Mouse (Mus musculus): ENCODE results near the gene Itih2.
A peak's percentile ranks its signal among the peaks of the same experiment; 100 is the strongest.

Itih2 gene

DNA sequence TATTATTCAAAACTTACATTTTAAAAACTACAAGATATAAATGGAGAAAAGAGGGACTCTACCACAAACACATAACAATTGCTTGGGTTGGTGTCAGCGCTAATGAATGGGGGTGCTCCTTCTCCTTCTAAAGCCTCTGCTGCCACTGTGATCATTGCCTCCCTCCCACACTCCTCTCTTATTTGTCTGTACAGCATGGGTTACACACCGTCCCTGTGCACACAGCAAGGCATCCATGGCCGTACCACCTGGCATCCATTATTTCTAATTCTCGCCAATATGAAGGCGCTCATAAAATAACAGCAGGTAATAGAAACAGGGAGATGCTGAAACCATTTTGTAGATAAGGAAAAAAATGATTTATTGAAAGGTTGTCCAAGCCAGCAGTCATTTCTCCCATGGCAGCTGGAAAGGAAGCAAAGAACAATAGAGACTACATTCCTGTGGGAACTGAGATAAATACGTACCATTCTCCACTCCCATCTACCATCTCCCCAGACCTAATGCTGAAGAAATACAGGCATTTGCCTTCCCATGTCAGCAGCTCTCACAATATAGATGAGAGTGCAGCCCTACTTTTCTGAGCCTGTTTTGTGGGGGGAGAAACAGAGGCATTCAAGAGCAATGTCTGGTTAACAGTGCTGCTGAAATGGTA is 22.5 kb downstream of the Itih2 start:
- no peak for DNase-seq

DNA sequence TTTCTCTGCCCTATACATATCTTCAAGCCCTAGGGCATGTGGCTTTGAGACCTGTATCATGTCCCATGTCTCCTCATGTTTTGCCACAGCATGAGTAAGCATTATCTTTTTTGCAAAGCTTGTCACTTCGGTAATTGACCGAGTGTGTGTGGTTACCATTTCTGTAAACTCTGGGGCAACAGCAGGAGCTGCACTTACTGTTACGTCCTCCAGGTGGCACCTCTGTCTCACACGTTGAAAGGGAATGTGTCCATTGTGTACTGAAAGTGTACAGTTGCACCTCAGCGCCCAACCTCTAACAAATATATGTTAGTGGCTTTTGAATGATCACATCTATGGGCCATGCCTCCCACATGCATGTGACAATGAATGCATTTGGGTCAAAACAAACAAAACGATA is 30.0 kb downstream of the Itih2 start:
- peak; percentile 61 for DNase-seq

DNA sequence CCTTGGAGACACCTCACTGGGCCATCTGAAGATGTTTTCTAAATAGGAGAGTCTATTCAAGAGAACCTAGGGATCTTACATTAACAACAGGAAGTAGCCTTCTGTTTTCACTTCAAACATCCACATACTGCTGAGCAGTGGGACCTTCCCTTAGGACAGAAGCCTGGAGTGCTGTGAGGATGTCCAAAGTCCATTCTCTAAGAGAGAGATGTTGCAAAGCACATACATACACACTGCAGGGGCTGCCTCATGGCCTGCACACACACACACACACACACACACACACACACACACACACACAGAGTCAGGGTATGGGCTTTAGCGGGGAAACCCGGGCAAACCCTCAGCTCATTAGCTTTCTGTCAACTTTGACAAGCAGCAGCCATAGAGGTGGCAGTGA is 30.7 kb downstream of the Itih2 start:
- no peak for DNase-seq

DNA sequence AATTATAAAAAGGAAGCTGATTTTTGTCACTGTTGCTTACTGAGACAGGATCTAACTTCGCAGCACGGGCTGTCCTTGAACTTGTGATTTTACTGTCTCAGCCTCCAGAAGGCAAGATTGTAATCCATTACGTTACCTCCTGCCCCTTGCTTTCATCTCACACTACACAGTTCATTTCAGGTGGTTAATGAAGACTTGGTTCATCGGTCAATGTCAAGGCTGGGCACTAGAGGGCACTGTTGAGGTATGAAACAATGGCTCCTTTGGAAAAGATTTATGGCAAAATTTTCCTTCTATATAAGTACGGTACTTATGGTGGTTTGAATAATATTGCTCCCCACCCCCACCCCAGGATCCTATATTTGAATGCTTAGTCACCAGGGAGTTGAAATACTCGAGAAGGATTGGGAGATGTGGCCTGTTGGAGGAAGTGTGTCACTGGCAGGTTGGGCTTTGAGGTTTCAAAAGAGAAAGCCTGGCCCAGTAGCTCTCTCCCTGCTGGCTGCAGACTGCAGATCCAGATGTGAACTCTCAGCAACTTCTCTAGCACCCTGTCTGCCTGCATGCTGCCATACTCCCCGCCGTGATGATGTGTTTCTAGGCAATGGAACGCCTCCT is 32.5 kb downstream of the Itih2 start:
- peak; percentile 49 for DNase-seq

DNA sequence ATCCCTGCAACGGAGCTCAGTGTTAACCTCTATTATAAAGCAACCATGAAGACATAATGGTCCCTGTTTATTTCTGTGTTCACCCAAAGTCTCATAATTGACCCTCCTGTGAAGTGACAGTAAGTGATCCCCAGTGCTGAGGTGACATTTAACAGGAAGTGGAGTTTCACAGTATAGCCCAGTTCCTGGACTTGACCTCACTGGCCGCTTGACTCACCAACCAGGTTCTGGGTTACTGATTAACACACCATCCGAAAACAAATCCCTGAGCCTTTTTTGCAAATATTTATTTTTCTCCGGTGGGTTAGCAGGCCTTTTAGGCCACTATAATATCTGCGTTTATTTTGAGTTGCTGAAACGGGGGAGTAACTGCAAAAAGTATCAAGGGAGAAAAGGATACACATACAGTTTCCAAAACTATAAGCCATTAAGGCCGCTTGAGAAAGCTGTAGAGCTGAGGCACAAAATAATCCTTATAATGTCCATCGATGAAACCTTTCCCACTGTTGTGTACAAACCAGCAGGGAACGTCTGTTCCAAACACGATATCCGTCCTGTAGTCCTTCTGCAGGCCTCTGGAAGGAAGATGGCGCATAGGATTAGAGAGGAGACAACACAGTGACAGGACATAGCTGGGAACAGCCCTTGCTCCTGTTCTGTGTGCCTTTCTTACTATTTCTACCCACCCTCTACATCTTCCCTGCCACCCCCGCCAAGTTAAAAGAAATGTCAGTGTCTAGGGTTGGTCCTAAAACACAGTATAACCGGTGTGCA is 36.7 kb downstream of the Itih2 start:
- DNase-seq, result no peak

DNA sequence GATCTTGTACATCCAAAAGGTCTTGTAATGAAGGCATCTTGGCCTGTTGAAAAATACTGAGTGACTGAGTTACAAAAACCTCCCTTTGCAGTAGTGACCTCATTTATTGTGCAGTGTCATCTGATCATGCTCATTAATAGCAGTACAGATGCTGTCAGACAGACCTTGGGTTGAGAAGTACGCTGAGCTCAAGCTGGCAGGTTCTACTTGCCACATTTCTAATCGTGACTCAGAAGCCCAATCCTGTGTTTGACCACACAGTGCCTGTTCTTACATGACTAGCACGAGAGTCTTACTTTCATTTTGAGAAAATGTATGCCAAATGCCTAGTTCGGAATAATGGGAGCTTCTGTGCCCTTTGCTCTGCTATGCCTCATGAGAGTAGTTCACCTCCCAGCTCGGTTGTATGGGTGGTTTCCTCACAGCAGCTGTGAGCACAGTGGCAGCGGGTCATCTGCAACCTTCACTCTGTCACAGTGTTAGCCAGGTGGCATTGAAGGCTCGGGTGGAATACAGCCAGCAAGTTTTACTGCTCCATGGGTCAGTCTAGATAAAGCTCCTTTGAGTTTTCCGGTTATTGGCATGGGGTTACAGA is 43.8 kb downstream of the Itih2 start:
- no peak for DNase-seq

DNA sequence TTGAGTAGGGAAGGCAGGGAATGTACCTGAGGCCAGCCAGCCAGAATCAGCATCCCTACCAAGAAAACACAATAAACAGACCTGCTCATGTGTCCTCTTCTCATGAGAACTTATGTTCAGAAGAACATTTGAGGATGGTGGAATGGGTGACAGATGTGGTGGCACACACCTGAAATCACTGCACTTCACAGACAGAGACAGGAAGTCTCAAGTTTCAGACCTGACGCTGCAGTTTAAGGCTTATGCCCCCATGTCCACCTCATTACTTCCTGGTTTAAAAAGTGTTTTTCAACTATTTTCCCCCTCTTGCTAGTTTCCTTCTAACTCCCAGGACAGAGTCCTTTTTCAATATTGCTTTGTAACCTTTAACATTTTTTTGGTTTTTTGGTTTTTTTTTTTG is 48.5 kb downstream of the Itih2 start:
- no peak for DNase-seq

DNA sequence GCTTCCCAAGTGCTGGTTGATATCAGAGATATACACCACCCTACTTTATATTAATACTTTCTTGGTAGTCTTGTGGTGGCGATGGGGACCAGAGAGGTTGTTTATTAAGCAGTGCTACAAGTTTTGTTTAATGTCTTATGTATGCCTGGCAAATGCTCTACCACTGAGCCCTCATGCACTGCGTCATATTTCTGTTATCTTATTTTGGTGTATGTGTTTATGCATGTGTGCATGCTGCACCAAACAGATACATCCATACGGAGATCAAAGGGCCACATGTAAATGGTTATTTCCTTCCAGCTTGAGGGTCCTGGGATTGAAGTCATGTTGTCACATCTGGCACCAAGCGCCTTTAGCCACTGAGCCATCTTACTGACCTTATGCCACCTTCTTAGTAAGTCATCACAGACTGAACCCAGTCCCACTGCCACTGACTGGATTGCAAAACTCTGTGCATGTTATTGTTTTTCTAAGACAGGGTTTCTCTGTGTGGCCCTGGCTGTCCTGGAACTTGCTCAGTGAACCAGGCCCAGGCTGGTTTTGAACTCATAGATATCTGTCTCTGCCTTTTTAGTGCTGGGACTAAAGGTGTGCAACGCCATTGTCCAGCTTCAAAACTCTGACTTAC is 49.6 kb downstream of the Itih2 start:
- no peak for DNase-seq

DNA sequence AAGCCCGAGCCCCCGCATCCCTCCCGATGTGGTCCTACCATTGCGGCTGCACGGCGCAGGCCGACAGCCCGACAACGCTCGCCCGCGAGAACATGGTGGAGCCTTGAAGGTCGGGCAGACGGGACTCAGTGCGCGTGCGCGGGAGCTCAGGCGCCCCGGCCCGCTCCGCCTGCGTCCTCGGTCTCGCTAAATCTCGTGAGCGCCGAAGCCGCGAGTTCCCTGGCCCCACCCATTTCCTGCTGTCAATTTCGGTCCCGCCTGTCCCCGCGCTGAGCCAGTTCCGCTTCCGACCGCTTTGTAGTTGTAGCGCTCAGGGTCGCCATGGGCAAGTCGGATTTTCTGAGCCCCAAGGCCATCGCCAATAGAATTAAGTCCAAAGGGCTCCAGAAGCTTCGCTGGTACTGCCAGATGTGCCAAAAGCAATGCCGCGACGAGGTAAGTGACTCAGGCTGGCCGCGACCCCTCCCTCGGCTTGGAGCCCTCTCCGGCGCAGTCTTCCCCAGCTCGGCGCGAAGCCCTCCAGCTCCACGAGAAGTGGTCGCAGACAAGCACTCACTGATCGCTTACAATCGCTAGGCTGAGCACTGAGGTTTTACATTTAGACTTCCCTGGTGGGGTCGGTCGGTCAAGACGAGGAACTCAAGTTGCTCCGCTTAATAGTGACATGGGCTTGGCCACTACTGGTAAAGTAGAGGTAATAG is 50.7 kb downstream of the Itih2 start, which contains the start of the genes Atp5c1 and Kin:
Gene Atp5c1 (minus strand): TSS at position 201 of the 701 bp plus-strand sequence.
Gene Kin (plus strand): TSS at position 284 of the 701 bp plus-strand sequence.
- DNase-seq, result peak; percentile 98

DNA sequence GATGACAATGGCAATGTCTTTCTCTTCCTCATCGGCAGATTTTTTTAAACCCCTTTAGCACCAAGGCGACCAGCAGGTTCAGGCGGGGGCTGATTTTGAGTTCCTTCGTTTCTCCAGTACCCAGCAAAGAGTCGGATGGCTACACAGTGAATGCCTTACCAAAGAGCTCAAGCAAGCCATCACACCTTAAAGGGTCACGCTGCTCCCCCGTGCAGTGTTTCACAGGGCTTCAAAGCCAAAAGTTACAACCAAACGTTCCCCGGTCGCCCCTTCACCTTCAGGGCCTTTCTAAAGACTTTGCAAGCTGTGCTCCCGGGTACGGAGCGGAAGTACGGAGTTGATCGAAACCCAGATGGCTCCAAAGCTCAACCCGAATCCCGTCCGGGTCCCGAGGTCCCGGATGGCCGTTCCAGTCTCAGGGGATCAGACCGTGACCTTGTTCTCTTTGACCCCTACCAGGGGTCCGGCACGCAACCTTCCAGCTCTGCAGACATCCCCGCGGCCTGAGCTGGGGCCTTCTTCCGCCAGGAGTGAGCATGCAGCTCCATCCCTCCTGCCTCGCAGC is 51.4 kb downstream of the Itih2 start:
- DNase-seq, result no peak

DNA sequence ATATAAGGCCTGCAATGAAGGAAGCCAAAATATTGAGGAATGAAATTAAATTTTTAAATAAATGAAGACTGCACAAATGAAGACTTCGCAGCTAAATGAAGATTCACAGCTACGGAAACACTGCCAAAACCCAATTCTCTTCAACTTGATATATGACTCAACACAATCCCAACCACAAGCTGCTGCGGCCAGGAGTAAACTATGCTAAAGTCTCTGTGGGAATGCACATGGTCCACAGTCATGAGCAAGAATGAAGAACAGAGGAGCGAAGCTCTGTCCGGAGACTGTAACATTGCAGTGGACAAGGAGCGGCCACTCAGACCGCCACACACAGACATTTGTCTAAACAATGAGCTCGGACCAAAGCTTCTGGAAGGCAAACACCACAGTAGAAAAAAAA is 54.5 kb downstream of the Itih2 start:
- DNase-seq, result no peak

DNA sequence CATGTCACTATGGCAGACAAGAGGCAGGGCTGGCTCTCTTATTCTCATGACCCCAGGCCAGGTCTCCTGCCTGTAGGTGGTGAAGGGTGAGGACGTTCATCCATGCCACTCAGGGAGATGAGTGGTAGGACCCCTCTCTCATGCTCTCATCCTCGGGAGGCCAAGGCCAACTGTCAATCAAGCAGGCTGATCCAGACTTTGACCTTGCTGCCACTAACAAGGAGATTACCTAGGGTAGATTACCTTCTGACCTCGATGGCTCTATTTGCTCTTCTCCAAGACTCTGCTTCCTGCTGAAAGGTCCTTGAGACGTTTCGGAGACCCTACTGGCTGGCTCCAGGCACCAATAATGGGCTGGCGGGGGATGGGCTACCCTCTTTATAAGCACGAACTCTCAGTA is 56.7 kb downstream of the Itih2 start:
- DNase-seq, result no peak

DNA sequence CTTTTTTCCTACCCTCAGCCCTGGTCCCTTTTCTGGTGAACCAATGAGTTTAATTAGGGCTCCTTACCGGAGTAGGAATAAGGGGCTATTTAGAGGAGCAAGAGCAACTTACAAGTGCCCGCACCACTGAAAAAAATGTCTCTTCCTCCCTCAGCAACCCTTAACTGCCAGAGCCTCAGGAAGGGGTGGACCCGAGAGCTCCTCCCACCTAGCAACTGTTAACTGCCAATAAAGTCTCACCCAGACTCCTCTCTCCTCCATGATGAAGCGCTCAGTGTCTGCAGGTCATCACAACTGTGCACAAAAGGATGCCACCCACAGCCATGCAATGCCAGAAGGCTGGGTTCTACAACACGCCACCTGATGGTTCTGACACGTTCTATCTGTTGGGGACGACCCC is 59.4 kb downstream of the Itih2 start:
- no peak for DNase-seq

DNA sequence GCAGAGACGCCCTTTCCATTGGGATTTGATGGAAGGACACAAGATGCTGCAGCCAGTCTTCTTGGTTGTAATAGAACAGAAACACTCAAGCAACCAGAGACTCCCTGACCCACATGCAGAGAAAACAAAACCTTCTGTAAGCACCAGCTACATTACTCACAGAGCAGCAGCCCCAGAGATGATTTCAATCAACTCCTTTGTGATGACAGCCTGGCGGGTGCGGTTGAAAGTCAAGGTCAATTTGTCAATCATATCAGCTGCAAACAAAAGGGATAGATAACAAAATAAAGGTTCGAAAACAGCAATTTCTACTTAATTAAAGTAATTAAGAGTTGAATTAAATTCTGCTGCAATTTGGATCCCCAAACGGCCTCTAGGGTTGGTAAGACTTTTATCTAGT is 72.4 kb downstream of the Itih2 start:
- no peak for DNase-seq

DNA sequence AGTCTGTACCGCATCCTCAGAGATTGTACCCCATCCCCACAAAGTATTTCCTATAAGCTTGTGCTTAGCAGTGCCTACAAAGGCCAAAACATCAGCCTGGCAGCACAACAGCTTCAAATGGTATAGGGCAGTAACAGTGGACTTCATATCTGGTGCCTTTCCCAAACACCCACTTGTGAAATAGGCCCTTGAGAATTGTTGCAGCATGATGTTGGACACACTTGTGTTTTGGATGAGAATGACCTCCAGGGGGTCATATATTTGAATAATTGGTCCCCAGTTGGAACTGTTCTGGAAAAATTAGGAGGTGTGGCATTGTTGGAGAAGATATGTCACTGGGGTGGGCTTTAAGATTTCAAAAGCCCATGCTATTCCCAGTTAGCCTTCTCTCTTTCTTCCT is 79.2 kb downstream of the Itih2 start:
- DNase-seq, result no peak

DNA sequence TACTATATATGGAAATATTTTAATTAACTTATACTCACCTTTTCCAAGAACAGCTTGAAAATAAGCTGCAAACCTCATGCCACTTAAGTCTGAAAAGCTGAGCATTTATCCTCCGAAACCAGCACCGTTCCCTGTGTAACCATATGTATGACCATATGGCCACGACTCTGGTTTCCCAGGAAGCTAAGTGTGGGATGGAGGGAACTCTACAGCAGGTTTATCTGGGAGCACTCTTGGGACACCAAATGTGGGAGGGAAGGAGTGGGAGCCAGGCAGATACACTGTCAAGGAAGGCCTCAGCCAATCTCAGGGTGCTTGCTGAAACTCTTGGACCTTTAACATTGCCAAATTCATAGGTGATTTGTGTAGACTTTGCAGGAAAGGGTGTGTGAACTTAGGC is 80.3 kb downstream of the Itih2 start:
- DNase-seq, result no peak

DNA sequence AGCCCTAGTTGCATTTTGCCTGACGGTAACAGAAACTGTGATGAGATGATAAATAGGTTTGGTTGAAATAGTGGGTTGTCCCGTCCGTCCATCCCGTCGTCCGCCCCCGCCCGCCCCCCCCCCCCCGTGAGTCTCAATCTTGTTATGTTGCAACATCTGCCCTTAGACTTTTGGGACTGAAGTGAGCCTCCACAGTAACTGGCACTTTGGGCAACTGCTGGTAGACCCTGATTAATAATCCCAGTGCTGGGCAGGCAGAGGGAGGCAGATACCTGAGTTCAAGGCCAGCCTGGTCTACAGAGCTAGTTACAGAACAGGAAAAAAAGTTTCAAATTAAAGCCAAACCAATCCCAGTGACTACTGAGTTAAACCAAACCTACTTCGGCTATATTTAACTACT is 81.7 kb downstream of the Itih2 start:
- DNase-seq, result no peak

DNA sequence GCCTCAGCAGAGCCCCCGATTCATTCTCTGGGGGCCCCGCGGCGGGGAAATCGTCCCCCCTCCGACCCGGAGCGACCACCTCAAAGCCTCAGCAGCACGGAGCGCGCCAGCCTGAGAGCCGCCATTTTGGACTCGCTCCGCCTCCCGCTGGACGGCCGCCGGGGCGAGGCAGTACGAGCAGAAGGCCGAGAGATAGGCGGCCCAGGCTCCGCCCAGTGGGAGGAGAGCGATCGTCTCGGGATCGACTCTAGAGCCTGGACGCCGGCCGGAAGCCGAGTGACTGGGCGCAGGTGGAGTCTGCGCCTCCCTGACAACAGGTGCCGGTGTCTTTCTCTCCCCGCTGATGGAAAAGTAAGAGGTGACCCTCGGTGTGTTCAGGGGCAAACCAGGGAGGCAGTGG is 82.7 kb downstream of the Itih2 start, which contains the start of gene Taf3:
Gene Taf3 (minus strand): TSS at position 136 of the 400 bp plus-strand sequence.
- DNase-seq, result peak; percentile 95

DNA sequence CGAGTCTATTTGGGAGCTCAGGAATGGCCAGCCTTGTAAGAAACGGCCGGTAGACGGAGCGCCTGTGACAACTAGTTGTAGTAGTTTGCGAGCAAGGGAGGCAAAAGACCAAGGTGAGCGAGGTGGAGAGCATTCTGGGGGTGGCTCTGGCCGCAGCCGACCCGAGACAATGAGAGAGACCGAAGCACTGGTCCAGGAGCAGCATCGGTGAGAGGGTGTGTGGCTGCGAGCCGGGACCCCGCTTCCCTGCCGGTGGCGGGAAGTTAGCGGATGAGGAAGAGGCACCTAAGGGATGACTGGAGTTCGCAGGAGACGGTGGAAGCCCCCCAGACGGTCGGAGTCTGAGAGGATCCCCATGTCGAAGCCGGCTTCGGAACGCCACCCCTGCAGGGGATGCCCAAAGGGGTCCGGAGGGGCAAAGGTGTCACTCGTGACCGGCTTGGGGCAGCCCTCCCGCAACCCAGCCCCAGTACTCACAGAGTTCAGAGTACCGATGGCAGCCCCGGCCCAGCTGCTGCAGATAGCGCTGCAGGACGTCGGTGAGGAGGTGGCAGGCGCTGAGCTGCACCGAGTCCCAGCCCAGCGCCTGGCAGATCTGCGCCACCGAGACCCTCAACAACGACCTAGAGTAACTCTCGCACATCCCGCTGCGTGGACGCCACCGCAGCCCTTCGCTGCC is 83.3 kb downstream of the Itih2 start:
- DNase-seq, result peak; percentile 27

Data from kidney, postnatal 14 days (tissue).